Mouse (Mus musculus) gastrocnemius, postnatal 4 days (tissue): ENCODE results near the gene Lzts2. TPM values are rescaled to one million over a fixed set of nuclear protein-coding genes. Genes with fewer than 3 reads are reported as not detected.

Experiments
- DNase-seq, 2 experiments: peaks; one replicate each; pipeline ENCODE4 v3.0.0; 2021 to 2022; ENCODE audit warnings: low spot score in 2 of 2, mixed read lengths in 2 of 2
- total RNA-seq, 2 experiments: library from RNA; stranded (reverse); gene quantifications; 2 replicates each; pipeline ENCODE4 v1.2.3; 2021

Gene Lzts2
- total RNA-seq, 2 experiments from 2014 or later, result 58.5 to 59.4 TPM

GRCm38 (mm10) chr19:45047935-45048643, 33.9 kb downstream of the Lzts2 start:
- peak in 1 of 2 experiments; percentile 42 for DNase-seq

GRCm38 (mm10) chr19:45048644-45049365, 34.6 kb downstream of the Lzts2 start:
- no peak for DNase-seq

- no peak for DNase-seq
Observed at GRCm38 (mm10) chr19:45049523-45049922, 35.3 kb downstream of the Lzts2 start.

DNA sequence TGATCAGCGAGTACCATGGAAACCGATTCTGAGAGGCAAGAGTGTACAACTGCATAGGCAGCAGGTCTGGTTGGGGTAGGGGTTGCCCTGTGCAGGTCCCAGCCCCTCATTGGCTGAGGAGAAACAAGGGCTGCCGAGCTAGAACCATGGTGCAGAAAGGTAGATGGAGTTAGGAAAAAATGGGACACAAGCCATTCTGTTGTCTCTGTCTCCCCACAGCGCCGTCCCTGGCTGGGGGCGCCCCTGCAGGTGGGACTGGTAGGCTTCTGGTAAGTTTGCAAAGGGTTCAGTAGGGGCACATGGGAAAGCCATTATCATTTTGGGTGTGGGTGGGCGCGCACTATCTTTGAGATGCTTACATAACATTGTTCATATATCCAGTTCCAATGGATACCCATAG, 39.2 kb downstream of the Lzts2 start:
- no peak for DNase-seq

DNA sequence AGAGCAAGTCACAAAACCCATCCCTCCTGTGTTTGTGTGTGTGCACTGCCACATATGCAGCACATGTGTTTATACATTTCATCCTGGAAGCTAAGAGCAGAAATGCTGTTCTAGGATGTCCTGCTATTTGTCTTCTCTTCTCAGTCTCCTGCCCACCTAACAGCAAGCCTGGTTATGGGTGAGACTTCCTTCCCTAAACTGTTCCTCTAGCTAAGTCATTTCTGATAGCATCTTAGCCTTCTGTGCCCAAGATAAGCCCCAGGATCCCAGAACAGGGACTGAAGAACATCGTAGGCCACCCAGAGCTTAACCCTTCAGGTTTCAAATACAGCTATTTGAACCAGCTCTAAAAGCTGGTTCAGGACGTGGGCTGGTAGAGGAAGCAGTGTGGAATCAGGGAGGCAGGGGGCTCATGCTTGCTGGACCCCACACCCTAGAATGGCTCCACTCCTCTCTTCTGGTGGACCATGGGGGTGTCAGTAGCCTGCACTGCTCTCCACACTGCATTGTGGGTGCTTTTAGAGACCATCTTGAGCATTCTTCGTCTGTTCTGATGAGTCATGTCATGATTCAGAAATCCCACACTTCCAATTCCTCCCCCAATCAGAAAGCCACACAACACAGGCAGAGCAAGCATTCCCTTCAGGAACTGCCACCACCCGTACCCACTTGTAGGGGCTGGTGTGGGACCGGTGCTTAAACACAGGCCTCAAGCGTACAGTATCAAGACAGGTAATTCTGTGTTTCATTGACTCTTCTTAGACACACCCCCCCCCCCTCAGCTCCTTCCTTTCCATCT, 40.9 kb downstream of the Lzts2 start:
- no peak for DNase-seq

DNA sequence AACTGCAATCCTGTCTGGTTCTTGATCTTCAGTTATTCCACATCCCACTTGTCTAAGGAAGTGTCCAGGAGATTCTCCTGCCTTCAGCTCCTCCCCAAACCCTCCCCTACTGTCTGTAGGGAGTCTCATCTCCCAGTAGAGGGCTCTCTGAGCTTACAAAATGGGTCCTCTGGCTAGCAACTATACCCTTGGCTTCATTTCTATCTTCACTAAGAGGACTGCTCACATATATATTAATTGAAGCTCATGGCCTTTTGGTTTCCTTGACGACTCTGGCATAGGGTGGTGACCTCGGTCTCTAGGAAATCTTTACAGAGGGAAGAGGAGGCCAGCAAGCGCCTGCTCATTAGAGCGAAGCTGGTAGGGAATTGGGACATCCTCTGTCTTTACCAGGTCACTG, 42.1 kb downstream of the Lzts2 start:
- DNase-seq, result no peak

- no peak for DNase-seq
Observed at GRCm38 (mm10) chr19:45056908-45057698, 42.9 kb downstream of the Lzts2 start.

DNA sequence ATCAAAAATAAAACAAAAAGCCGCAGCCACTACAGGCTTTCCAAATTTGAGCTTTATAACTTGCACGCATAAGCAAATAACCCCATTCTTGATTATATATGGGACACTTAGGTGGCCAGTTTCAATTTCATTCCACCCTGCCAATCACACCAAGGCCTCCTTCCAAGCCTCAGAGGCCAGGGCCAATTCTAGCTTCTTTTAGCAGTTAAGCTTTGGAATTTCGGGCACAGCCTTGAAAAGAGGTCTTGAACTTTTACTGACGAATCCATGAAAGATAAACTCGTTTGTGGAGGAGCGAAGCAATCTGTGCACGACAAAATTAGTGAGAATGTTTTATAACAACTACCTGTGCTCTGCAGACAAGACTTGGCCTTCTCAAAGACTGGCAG, 43.5 kb downstream of the Lzts2 start:
- no peak for DNase-seq

- DNase-seq, result peak; percentile 79 to 92
Observed at GRCm38 (mm10) chr19:45058113-45058839, 44.1 kb downstream of the Lzts2 start.

- no peak for DNase-seq
Observed at GRCm38 (mm10) chr19:45058841-45059240, 44.6 kb downstream of the Lzts2 start.

DNA sequence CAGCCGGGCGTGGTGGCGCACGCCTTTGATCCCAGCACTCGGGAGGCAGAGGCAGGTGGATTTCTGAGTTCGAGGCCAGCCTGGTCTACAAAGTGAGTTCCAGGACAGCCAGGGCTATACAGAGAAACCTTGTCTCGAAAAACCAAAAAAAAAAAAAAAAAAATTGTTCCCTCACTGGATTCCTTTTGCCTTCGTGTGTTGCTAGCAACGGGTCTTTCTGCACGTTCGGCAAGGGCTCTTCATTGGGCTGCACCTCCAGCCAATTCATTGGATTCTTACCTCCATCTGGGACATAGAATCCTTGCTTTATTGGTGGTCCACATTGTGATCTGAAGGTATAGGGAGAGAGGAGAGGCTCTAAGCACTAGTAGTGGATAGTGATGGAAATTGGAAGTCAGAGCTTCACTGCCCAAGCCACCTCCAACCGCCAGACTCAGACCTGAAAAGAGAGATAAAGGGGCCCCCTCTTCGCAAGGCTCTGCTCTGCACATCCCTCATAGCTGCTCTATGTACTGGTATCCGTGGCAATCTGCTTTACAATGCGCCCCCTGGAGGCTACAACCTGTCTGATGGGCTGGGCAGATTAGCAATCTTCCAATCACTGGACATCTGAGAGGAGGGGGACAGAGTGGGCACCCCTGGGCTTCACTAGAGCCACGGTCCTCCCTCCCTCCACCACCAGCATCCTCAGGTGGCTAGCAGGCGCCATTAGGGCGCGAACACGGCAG, 49.5 kb downstream of the Lzts2 start:
- DNase-seq, result no peak

- peak in 1 of 2 experiments; percentile 16 for DNase-seq
Observed at GRCm38 (mm10) chr19:45065226-45065625, 51.0 kb downstream of the Lzts2 start.

- no peak for DNase-seq
Observed at GRCm38 (mm10) chr19:45067170-45067569, 53.0 kb downstream of the Lzts2 start.

- DNase-seq, result no peak
Observed at GRCm38 (mm10) chr19:45067758-45068510, 53.7 kb downstream of the Lzts2 start.

DNA sequence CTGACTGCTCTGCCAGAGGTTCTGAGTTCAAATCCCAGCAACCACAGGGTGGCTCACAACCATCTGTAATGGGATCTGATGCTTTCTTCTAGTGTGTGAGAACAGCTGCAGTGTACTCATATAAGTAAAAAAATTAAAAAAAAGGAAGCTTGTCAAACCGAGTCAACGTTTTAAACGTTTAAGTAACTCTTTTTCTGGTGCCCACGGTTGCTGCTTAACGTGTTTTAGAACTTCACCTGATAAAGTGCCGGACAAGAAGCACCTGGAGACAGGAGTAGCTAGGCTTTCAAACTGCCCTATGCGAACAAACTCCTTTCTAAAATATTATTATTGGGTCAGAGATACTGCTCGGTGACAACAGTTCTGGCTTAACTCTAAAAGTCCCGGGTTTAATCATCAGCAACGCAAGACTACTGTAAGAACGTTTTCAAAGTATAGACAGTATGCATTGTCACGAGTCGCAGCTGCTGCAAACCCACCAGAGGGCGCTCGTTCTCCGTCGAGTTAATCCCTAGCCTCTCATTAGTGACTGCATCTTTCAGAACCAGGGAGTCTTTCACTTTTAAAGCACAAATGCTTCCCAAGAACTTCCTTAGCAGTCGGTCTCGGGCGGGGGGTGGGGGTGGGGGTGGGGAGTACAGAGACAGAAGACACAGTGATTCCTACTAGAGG, 59.8 kb downstream of the Lzts2 start:
- peak; percentile 68 to 86 for DNase-seq

- peak; percentile 86 to 93 for DNase-seq
Observed at GRCm38 (mm10) chr19:45074580-45075322, 60.5 kb downstream of the Lzts2 start, which contains the start of gene Kazald1. Gene Kazald1, plus strand, starts transcription at chr19:45075241.

GRCm38 (mm10) chr19:45075323-45076035, 61.3 kb downstream of the Lzts2 start:
- peak in 1 of 2 experiments; percentile 44 for DNase-seq
